Mouse (Mus musculus): ENCODE data around the gene Rbm18. TPM values are rescaled to one million over a fixed set of nuclear protein-coding genes. Genes with fewer than 3 reads are reported as not detected.

Rbm18 gene
- polyA plus RNA-seq (2014; fragmentation: Illumina TruSeq; extraction: RNeasy Lipid Tissue Mini Kit (QIAGEN cat#74804); ENCODE audit: insufficient read depth, low read depth, low replicate concordance): 26.6 TPM

DNA sequence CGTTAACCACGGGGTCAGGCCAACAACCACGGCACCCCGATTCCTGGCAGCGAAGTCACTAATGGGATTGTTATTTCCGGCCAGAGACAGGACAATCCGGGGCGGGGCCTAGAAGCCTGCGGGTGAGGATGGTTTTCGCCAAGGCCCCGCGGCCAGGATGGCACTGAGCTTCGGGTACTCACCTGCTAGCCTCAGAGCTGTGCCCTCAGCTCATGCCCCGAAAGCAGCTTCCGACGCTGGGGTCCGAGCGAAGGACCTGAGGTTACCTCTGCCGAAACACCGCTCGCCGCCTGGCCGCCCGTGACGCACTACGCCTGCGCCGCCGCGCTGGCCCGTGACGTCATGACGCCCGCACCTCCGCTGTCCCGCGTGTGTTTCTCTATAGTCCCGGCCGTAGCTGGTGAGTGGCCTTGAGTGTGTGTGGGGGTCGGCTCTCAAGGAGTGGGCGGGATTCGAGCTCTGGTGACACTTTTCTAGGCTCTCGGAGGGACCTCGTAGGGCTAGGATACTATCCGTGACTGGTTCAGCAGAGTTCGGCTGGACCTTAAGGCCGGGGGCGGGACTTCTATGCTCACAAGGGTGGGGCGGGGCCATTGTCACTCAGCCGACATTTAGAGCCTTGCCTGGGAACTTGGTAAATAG lies at the start of gene Rbm18, which contains the start of gene Mrrf:
Rbm18 (minus strand) TSS at position 474 of the 642 bp plus-strand sequence.
Mrrf (plus strand) TSS at position 90 of the 642 bp plus-strand sequence.

DNA sequence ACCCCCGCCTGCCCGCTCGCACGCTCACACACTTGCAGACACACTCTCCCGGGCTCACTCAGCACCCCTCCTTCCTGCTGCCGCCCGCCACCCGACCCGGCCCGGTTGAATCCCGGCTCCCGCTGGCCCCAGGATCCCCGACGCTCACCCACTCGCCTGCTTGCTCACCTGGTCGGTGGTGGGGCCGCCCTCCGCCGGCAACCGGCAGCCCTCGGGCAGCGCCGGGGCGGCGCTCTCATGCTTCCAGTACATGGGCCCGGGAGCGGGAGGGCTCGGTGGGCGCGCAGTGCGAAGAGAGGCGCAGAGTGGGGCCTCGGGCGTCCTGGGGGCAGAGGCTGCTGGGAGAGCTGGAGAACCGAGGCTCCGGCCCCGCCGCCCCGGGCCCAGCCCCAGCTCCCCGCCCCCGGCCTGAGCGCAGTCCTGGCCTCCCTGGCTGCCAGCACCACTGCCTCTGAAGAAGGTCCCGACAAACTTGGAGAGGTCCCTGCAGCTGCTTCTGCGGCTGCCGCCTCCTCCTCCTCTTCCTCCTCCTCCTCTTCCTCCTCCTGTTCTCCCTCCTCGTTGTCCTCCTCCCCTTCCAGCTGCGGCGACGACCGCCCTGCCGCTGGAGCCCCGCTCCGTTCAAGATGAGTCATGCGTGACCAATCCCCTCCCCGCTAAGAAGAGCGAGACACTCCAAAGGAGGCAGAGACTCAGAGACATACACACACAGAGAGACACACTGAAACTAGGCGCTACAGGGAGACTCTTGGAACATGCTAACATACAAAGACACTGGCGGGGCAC lies 31.4 kb downstream of the Rbm18 start, which contains the start of gene Lhx6:
Lhx6 (minus strand) TSS at position 453 of the 786 bp plus-strand sequence.

Other genes starting within 250 kb of the Rbm18 start
- gene Ttll11, start 156.9 kb downstream of the Rbm18 start, polyA plus RNA-seq (2014; fragmentation: Illumina TruSeq; extraction: RNeasy Lipid Tissue Mini Kit (QIAGEN cat#74804); ENCODE audit: insufficient read depth, low read depth, low replicate concordance): 0.70 TPM
- gene Ndufa8, start 87.4 kb downstream of the Rbm18 start, polyA plus RNA-seq (2014; fragmentation: Illumina TruSeq; extraction: RNeasy Lipid Tissue Mini Kit (QIAGEN cat#74804); ENCODE audit: insufficient read depth, low read depth, low replicate concordance): 131 TPM
- gene Morn5, start 87.3 kb downstream of the Rbm18 start, polyA plus RNA-seq (2014; fragmentation: Illumina TruSeq; extraction: RNeasy Lipid Tissue Mini Kit (QIAGEN cat#74804); ENCODE audit: insufficient read depth, low read depth, low replicate concordance): 7.8 TPM
- gene Lhx6, start 31.4 kb downstream of the Rbm18 start, polyA plus RNA-seq (2014; fragmentation: Illumina TruSeq; extraction: RNeasy Lipid Tissue Mini Kit (QIAGEN cat#74804); ENCODE audit: insufficient read depth, low read depth, low replicate concordance): 0.77 TPM
- gene Mrrf, start 384 bp downstream of the Rbm18 start, polyA plus RNA-seq (2014; fragmentation: Illumina TruSeq; extraction: RNeasy Lipid Tissue Mini Kit (QIAGEN cat#74804); ENCODE audit: insufficient read depth, low read depth, low replicate concordance): 12.9 TPM
- 25.0 TPM for gene Ptgs1, start 93.7 kb upstream of the Rbm18 start, polyA plus RNA-seq (2014; fragmentation: Illumina TruSeq; extraction: RNeasy Lipid Tissue Mini Kit (QIAGEN cat#74804); ENCODE audit: insufficient read depth, low read depth, low replicate concordance)
- gene Olfr338, start 236.7 kb upstream of the Rbm18 start, polyA plus RNA-seq (2014; fragmentation: Illumina TruSeq; extraction: RNeasy Lipid Tissue Mini Kit (QIAGEN cat#74804); ENCODE audit: insufficient read depth, low read depth, low replicate concordance): not detected